Mouse (Mus musculus): ENCODE measurements around the gene Rpl36. TPM values are rescaled to one million over a fixed set of nuclear protein-coding genes. Genes with fewer than 3 reads are reported as not detected.

Gene Rpl36
- polyA plus RNA-seq (2014; fragmentation: Nextera tagmentation; extraction: Ambion mirVana): 2,014 and 2,172 TPM in 2 replicates

- Histone ChIP-seq H3K9ac (peak within 1 kb of the TSS; percentile 91), H3K27me3 (ENCODE audit: insufficient read depth, low read length) (no peaks in the 10 kb centered on the region), H3K4me3 (ENCODE audit: low read depth, low read length) (peak within 1 kb of the TSS; percentile 78), H3K4me2 (peak within 1 kb of the TSS; percentile 98), H3K36me3 (ENCODE audit: insufficient read depth) (peaks cover 45% of the 10 kb centered on the region), H3K9me3 (ENCODE audit: low read depth, low read length) (no peaks in the 10 kb centered on the region), H3K4me1 (ENCODE audit: insufficient read depth) (peaks cover 17% of the 10 kb centered on the region), H3K27ac (ENCODE audit: low read depth) (peak within 1 kb of the TSS; percentile 92)
- peak; percentile 95 for TF ChIP-seq CTCF (IDR thresholded peaks at IDR 0.05; ENCODE audit: low read depth)
- peak; percentile 44 for ATAC-seq (ENCODE audit: insufficient read depth)
- under 1% methylated on average over 52 of the region's 52 CpGs for WGBS
- DNase-seq: peak; percentile 97
Observed at GRCm38 (mm10) chr17:56613236-56613844, at the start of gene Rpl36. Gene Rpl36 (plus strand): TSS chr17:56613416.

GRCm38 (mm10) chr17:56566293-56566692 is 46.9 kb upstream of the Rpl36 start:
- H3K4me1 ChIP-seq (ENCODE audit: insufficient read depth): no peaks in the 10 kb centered on the region
- WGBS: 89% methylated on average over 29 of the region's 29 CpGs
- ATAC-seq (ENCODE audit: insufficient read depth): no peak
- H3K36me3 ChIP-seq (ENCODE audit: insufficient read depth): peaks cover 100% of the 10 kb centered on the region
- no peak overlapping the region for H3K27ac ChIP-seq (ENCODE audit: low read depth)
- H3K9ac ChIP-seq: no peak overlapping the region
- H3K9me3 ChIP-seq (ENCODE audit: low read depth, low read length): no peaks in the 10 kb centered on the region
- no peak for DNase-seq
- no peak for TF ChIP-seq CTCF (IDR thresholded peaks at IDR 0.05; ENCODE audit: low read depth)
- H3K27me3 ChIP-seq (ENCODE audit: insufficient read depth, low read length): no peaks in the 10 kb centered on the region
- no peak overlapping the region for H3K4me2 ChIP-seq
- no peak overlapping the region for H3K4me3 ChIP-seq (ENCODE audit: low read depth, low read length)

GRCm38 (mm10) chr17:56566918-56567317 is 46.3 kb upstream of the Rpl36 start:
- Histone ChIP-seq H3K9me3 (ENCODE audit: low read depth, low read length) (no peaks in the 10 kb centered on the region), H3K27me3 (ENCODE audit: insufficient read depth, low read length) (no peaks in the 10 kb centered on the region), H3K4me2 (no peak overlapping the region), H3K36me3 (ENCODE audit: insufficient read depth) (peaks cover 100% of the 10 kb centered on the region), H3K9ac (no peak overlapping the region), H3K4me1 (ENCODE audit: insufficient read depth) (no peaks in the 10 kb centered on the region), H3K4me3 (ENCODE audit: low read depth, low read length) (no peak overlapping the region), H3K27ac (ENCODE audit: low read depth) (no peak overlapping the region)
- DNase-seq: no peak
- no peak for TF ChIP-seq CTCF (IDR thresholded peaks at IDR 0.05; ENCODE audit: low read depth)
- 90% methylated on average over 5 of the region's 5 CpGs for WGBS
- no peak for ATAC-seq (ENCODE audit: insufficient read depth)

GRCm38 (mm10) chr17:56567370-56567769 is 45.8 kb upstream of the Rpl36 start:
- H3K9me3 ChIP-seq (ENCODE audit: low read depth, low read length): no peaks in the 10 kb centered on the region
- ATAC-seq (ENCODE audit: insufficient read depth) (no peak), DNase-seq (no peak)
- H3K36me3 ChIP-seq (ENCODE audit: insufficient read depth): peaks cover 100% of the 10 kb centered on the region
- no peak overlapping the region for H3K4me3 ChIP-seq (ENCODE audit: low read depth, low read length)
- 98% methylated on average over 4 of the region's 4 CpGs for WGBS
- no peak overlapping the region for H3K9ac ChIP-seq
- H3K4me2 ChIP-seq: no peak overlapping the region
- TF ChIP-seq CTCF (IDR thresholded peaks at IDR 0.05; ENCODE audit: low read depth): no peak
- no peak overlapping the region for H3K27ac ChIP-seq (ENCODE audit: low read depth)
- H3K4me1 ChIP-seq (ENCODE audit: insufficient read depth): no peaks in the 10 kb centered on the region
- H3K27me3 ChIP-seq (ENCODE audit: insufficient read depth, low read length): no peaks in the 10 kb centered on the region

GRCm38 (mm10) chr17:56570287-56570686 is 42.9 kb upstream of the Rpl36 start:
- Histone ChIP-seq H3K9ac (no peak overlapping the region), H3K4me1 (ENCODE audit: insufficient read depth) (no peaks in the 10 kb centered on the region), H3K27me3 (ENCODE audit: insufficient read depth, low read length) (no peaks in the 10 kb centered on the region), H3K4me2 (no peak overlapping the region), H3K27ac (ENCODE audit: low read depth) (no peak overlapping the region), H3K4me3 (ENCODE audit: low read depth, low read length) (no peak overlapping the region), H3K9me3 (ENCODE audit: low read depth, low read length) (no peaks in the 10 kb centered on the region), H3K36me3 (ENCODE audit: insufficient read depth) (peaks cover 98% of the 10 kb centered on the region)
- TF ChIP-seq CTCF (IDR thresholded peaks at IDR 0.05; ENCODE audit: low read depth): no peak
- no peak for ATAC-seq (ENCODE audit: insufficient read depth)
- WGBS: 87% methylated on average over 4 of the region's 4 CpGs
- DNase-seq: no peak

GRCm38 (mm10) chr17:56572154-56572553 is 41.1 kb upstream of the Rpl36 start:
- H3K4me3 ChIP-seq (ENCODE audit: low read depth, low read length): no peak overlapping the region
- ATAC-seq (ENCODE audit: insufficient read depth) (no peak), DNase-seq (no peak)
- H3K4me1 ChIP-seq (ENCODE audit: insufficient read depth): no peaks in the 10 kb centered on the region
- no peak overlapping the region for H3K9ac ChIP-seq
- H3K27me3 ChIP-seq (ENCODE audit: insufficient read depth, low read length): no peaks in the 10 kb centered on the region
- H3K36me3 ChIP-seq (ENCODE audit: insufficient read depth): peaks cover 96% of the 10 kb centered on the region
- no peak overlapping the region for H3K4me2 ChIP-seq
- WGBS: 84% methylated on average over 1 of the region's 1 CpGs
- TF ChIP-seq CTCF (IDR thresholded peaks at IDR 0.05; ENCODE audit: low read depth): no peak
- H3K9me3 ChIP-seq (ENCODE audit: low read depth, low read length): no peaks in the 10 kb centered on the region
- H3K27ac ChIP-seq (ENCODE audit: low read depth): no peak overlapping the region

- no peak overlapping the region for H3K4me3 ChIP-seq (ENCODE audit: low read depth, low read length)
- 86% methylated on average over 3 of the region's 3 CpGs for WGBS
- H3K27ac ChIP-seq (ENCODE audit: low read depth): no peak overlapping the region
- no peaks in the 10 kb centered on the region for H3K27me3 ChIP-seq (ENCODE audit: insufficient read depth, low read length)
- no peak overlapping the region for H3K9ac ChIP-seq
- peaks cover 96% of the 10 kb centered on the region for H3K36me3 ChIP-seq (ENCODE audit: insufficient read depth)
- TF ChIP-seq CTCF (IDR thresholded peaks at IDR 0.05; ENCODE audit: low read depth): no peak
- H3K4me1 ChIP-seq (ENCODE audit: insufficient read depth): no peaks in the 10 kb centered on the region
- DNase-seq (no peak), ATAC-seq (ENCODE audit: insufficient read depth) (no peak)
- H3K4me2 ChIP-seq: no peak overlapping the region
- no peaks in the 10 kb centered on the region for H3K9me3 ChIP-seq (ENCODE audit: low read depth, low read length)
Observed at GRCm38 (mm10) chr17:56572939-56573338, 40.3 kb upstream of the Rpl36 start.
